Mouse (Mus musculus) stomach, postnatal 0 days (tissue): ENCODE measurements at regions not wholly inside any gene's neighbourhood (a gene's known extent, or its start where the extent isn't known, plus 50 kb on each side); places are given as distances from the start of the nearest gene placed in this dataset.

Experiments used
- ATAC-seq: fragments of 200-750 bp; cut with Nextera tagmentation; 2 replicates; pipeline ENCODE4 v1.8.0; 2017; ENCODE audit not compliant: low FRiP score, low TSS enrichment
- DNase-seq: peaks from one replicate; pipeline ENCODE4 v3.0.0-alpha.2; 2016; ENCODE audit warnings: low spot score
- H3K27ac ChIP-seq: fragments of 300-500 bp; sonication (generic); replicated peaks from 2 replicates; pipeline ENCODE4 v1.5.1; 2014; ENCODE audit warnings: mild to moderate bottlenecking, control low read depth
- H3K27me3 ChIP-seq: fragments of 300-500 bp; sonication (generic); 2 replicates; pipeline ENCODE4 v1.6.1; 2014; ENCODE audit warnings: low read length; ENCODE audit not compliant: control insufficient read depth, insufficient read depth
- H3K36me3 ChIP-seq: fragments of 300-500 bp; sonication (generic); 2 replicates; pipeline ENCODE4 v1.6.1; 2014; ENCODE audit warnings: low read length, mixed read lengths; ENCODE audit not compliant: control insufficient read depth, insufficient read depth
- H3K4me1 ChIP-seq: fragments of 300-500 bp; sonication (generic); replicated peaks from 2 replicates; pipeline ENCODE4 v1.6.1; 2014; ENCODE audit warnings: antibody characterized with exemption; ENCODE audit not compliant: control insufficient read depth, insufficient read depth
- H3K4me2 ChIP-seq: fragments of 300-500 bp; sonication (generic); replicated peaks from 2 replicates; pipeline ENCODE4 v1.6.1; 2014; ENCODE audit warnings: low read depth, mild to moderate bottlenecking, control low read depth, moderate library complexity
- H3K4me3 ChIP-seq: fragments of 300-500 bp; sonication (generic); 2 replicates; pipeline ENCODE4 v1.5.1; 2014; ENCODE audit warnings: low read depth, low read length, control low read depth
- H3K9ac ChIP-seq: fragments of 300-500 bp; sonication (generic); 2 replicates; pipeline ENCODE4 v1.6.1; 2014; ENCODE audit warnings: mild to moderate bottlenecking, low read length, control low read depth, mixed read lengths
- H3K9me3 ChIP-seq: fragments of 300-500 bp; sonication (generic); 2 replicates; pipeline ENCODE4 v1.6.1; 2016; ENCODE audit warnings: low read length; ENCODE audit not compliant: control insufficient read depth
- CTCF ChIP-seq: IDR thresholded peaks from 2 replicates; pipeline ENCODE4 v1.5.1; 2016; ENCODE audit warnings: antibody characterized with exemption, low read depth, mild to moderate bottlenecking, moderate library complexity
- EP300 ChIP-seq: optimal IDR thresholded peaks from 2 replicates; pipeline ENCODE3; 2016; ENCODE audit warnings: antibody characterized with exemption
- WGBS: fragments of 180-500 bp; shearing (Covaris S2); extraction: QIAGEN DNeasy Blood & Tissue Kit; methylation state at CpG from one replicate; pipeline ENCODE4 v1.1.7; 2014; 5-methylcytosine and 5-hydroxymethylcytosine counted together

- H3K27me3 ChIP-seq = no peaks in the 10 kb centered on the region
- no peak overlapping the region for H3K9ac ChIP-seq
- WGBS = 41% methylated on average over 7 of the region's 7 CpGs
- H3K4me3 ChIP-seq = no peak overlapping the region
- TF ChIP-seq CTCF = no peak
- TF ChIP-seq EP300 = no peak
- H3K27ac ChIP-seq = no peak overlapping the region
- DNase-seq (no peak), ATAC-seq (no peak)
- H3K4me1 ChIP-seq = no peaks in the 10 kb centered on the region
- H3K9me3 ChIP-seq = no peaks in the 10 kb centered on the region
- no peaks in the 10 kb centered on the region for H3K36me3 ChIP-seq
- H3K4me2 ChIP-seq = no peak overlapping the region
These were observed 181.8 kb downstream of the Trim29 start for GRCm38 (mm10) chr9:43492236-43493000.

- Histone ChIP-seq H3K4me1 (no peaks in the 10 kb centered on the region), H3K9me3 (no peaks in the 10 kb centered on the region), H3K27ac (no peak overlapping the region), H3K27me3 (no peaks in the 10 kb centered on the region), H3K36me3 (no peaks in the 10 kb centered on the region), H3K4me2 (no peak overlapping the region), H3K4me3 (no peak overlapping the region), H3K9ac (no peak overlapping the region)
- no peak for DNase-seq
- 63% methylated on average over 13 of the region's 14 CpGs for WGBS
- ATAC-seq = no peak
- TF ChIP-seq CTCF = no peak
- TF ChIP-seq EP300 = no peak
These were observed 187.9 kb downstream of the Trim29 start for GRCm38 (mm10) chr9:43498596-43498995.

- Histone ChIP-seq H3K4me3 (no peak overlapping the region), H3K9ac (no peak overlapping the region), H3K27me3 (no peaks in the 10 kb centered on the region), H3K27ac (no peak overlapping the region), H3K36me3 (no peaks in the 10 kb centered on the region), H3K4me1 (no peaks in the 10 kb centered on the region), H3K4me2 (no peak overlapping the region), H3K9me3 (no peaks in the 10 kb centered on the region)
- no peak for TF ChIP-seq CTCF
- no peak for TF ChIP-seq EP300
- ATAC-seq = no peak
- 54% methylated on average over 14 of the region's 14 CpGs for WGBS
- DNase-seq = no peak
These were observed 193.8 kb downstream of the Trim29 start for GRCm38 (mm10) chr9:43504270-43504932.

GRCm38 (mm10) chr9:43505856-43506255, 195.2 kb downstream of the Trim29 start:
- H3K27ac ChIP-seq = no peak overlapping the region
- no peak overlapping the region for H3K9ac ChIP-seq
- WGBS = 49% methylated on average over 4 of the region's 4 CpGs
- no peaks in the 10 kb centered on the region for H3K27me3 ChIP-seq
- H3K9me3 ChIP-seq = no peaks in the 10 kb centered on the region
- ATAC-seq (no peak), DNase-seq (no peak)
- no peak for TF ChIP-seq CTCF
- TF ChIP-seq EP300 = no peak
- no peak overlapping the region for H3K4me3 ChIP-seq
- no peaks in the 10 kb centered on the region for H3K4me1 ChIP-seq
- H3K4me2 ChIP-seq = no peak overlapping the region
- H3K36me3 ChIP-seq = no peaks in the 10 kb centered on the region

- TF ChIP-seq EP300 = no peak
- WGBS = 50% methylated on average over 6 of the region's 6 CpGs
- no peak overlapping the region for H3K9ac ChIP-seq
These were observed 195.6 kb downstream of the Trim29 start for GRCm38 (mm10) chr9:43506276-43506675.

GRCm38 (mm10) chr9:43512806-43513205, 202.2 kb downstream of the Trim29 start:
- no peak overlapping the region for H3K4me3 ChIP-seq
- DNase-seq = no peak
- no peaks in the 10 kb centered on the region for H3K36me3 ChIP-seq
- no peaks in the 10 kb centered on the region for H3K27me3 ChIP-seq
- no peaks in the 10 kb centered on the region for H3K9me3 ChIP-seq
- WGBS = 74% methylated on average over 6 of the region's 6 CpGs
- no peak overlapping the region for H3K4me2 ChIP-seq
- TF ChIP-seq EP300 (no peak), CTCF (no peak)
- H3K4me1 ChIP-seq = no peaks in the 10 kb centered on the region
- no peak overlapping the region for H3K27ac ChIP-seq
- ATAC-seq = no peak
- no peak overlapping the region for H3K9ac ChIP-seq

More at GRCm38 (mm10) chr9:43506276-43506675, 195.6 kb downstream of the Trim29 start:
- H3K9me3 ChIP-seq = no peaks in the 10 kb centered on the region
- no peaks in the 10 kb centered on the region for H3K36me3 ChIP-seq
- H3K4me2 ChIP-seq = no peak overlapping the region
- H3K27me3 ChIP-seq = no peaks in the 10 kb centered on the region
- H3K4me1 ChIP-seq = no peaks in the 10 kb centered on the region
- no peak overlapping the region for H3K4me3 ChIP-seq
- no peak overlapping the region for H3K27ac ChIP-seq
- ATAC-seq (no peak), DNase-seq (no peak)
